Mouse (Mus musculus): ENCODE data around the gene Srrm2. TPM values are rescaled to one million over a fixed set of nuclear protein-coding genes. Genes with fewer than 3 reads are reported as not detected.

Gene Srrm2
- polyA plus RNA-seq, 1 experiment: 720 TPM

GRCm38 (mm10) chr17:23815641-23816040 is 25.3 kb downstream of the Srrm2 start:
- Histone ChIP-seq H3K4me1 (ENCODE audit: control insufficient read depth, insufficient read depth, low read length) (no peaks in the 10 kb centered on the region), H3K27me3 (ENCODE audit: control insufficient read depth, insufficient read depth, low read length) (no peaks in the 10 kb centered on the region), H3K4me3 (replicated peaks; ENCODE audit: insufficient read depth, low read depth, low read length) (no peak overlapping the region), H3K27ac (ENCODE audit: insufficient read depth, low read length) (no peak overlapping the region)
- 96% methylated on average over 16 of the region's 16 CpGs for WGBS
- TF ChIP-seq POLR2A (IDR thresholded peaks at IDR 0.05; ENCODE audit: borderline replicate concordance, insufficient read depth, low read length) (no peak), CTCF (IDR thresholded peaks at IDR 0.05; ENCODE audit: borderline replicate concordance, insufficient read depth, low read depth, low read length) (no peak)
- DNase-seq: no peak

GRCm38 (mm10) chr17:23818579-23818978 is 28.2 kb downstream of the Srrm2 start:
- Histone ChIP-seq H3K27ac (ENCODE audit: insufficient read depth, low read length) (no peak overlapping the region), H3K4me3 (replicated peaks; ENCODE audit: insufficient read depth, low read depth, low read length) (no peak overlapping the region), H3K4me1 (ENCODE audit: control insufficient read depth, insufficient read depth, low read length) (no peaks in the 10 kb centered on the region), H3K27me3 (ENCODE audit: control insufficient read depth, insufficient read depth, low read length) (no peaks in the 10 kb centered on the region)
- TF ChIP-seq CTCF (IDR thresholded peaks at IDR 0.05; ENCODE audit: borderline replicate concordance, insufficient read depth, low read depth, low read length) (no peak), POLR2A (IDR thresholded peaks at IDR 0.05; ENCODE audit: borderline replicate concordance, insufficient read depth, low read length) (no peak)
- DNase-seq: no peak
- 97% methylated on average over 8 of the region's 8 CpGs for WGBS

GRCm38 (mm10) chr17:23819235-23819634 is 28.9 kb downstream of the Srrm2 start:
- TF ChIP-seq POLR2A (IDR thresholded peaks at IDR 0.05; ENCODE audit: borderline replicate concordance, insufficient read depth, low read length): no peak
- TF ChIP-seq CTCF (IDR thresholded peaks at IDR 0.05; ENCODE audit: borderline replicate concordance, insufficient read depth, low read depth, low read length): no peak
- no peak for DNase-seq
- Histone ChIP-seq H3K27ac (ENCODE audit: insufficient read depth, low read length) (no peak overlapping the region), H3K4me1 (ENCODE audit: control insufficient read depth, insufficient read depth, low read length) (no peaks in the 10 kb centered on the region), H3K4me3 (replicated peaks; ENCODE audit: insufficient read depth, low read depth, low read length) (no peak overlapping the region), H3K27me3 (ENCODE audit: control insufficient read depth, insufficient read depth, low read length) (no peaks in the 10 kb centered on the region)
- 97% methylated on average over 25 of the region's 25 CpGs for WGBS

GRCm38 (mm10) chr17:23820731-23821130 is 30.4 kb downstream of the Srrm2 start:
- TF ChIP-seq CTCF (IDR thresholded peaks at IDR 0.05; ENCODE audit: borderline replicate concordance, insufficient read depth, low read depth, low read length) (no peak), POLR2A (IDR thresholded peaks at IDR 0.05; ENCODE audit: borderline replicate concordance, insufficient read depth, low read length) (no peak)
- no peaks in the 10 kb centered on the region for H3K27me3 ChIP-seq (ENCODE audit: control insufficient read depth, insufficient read depth, low read length)
- WGBS: 71% methylated on average over 5 of the region's 5 CpGs
- no peak overlapping the region for H3K4me3 ChIP-seq (replicated peaks; ENCODE audit: insufficient read depth, low read depth, low read length)
- no peaks in the 10 kb centered on the region for H3K4me1 ChIP-seq (ENCODE audit: control insufficient read depth, insufficient read depth, low read length)
- no peak for DNase-seq
- H3K27ac ChIP-seq (ENCODE audit: insufficient read depth, low read length): no peak overlapping the region

GRCm38 (mm10) chr17:23822094-23822493 is 31.8 kb downstream of the Srrm2 start:
- WGBS: 67% methylated on average over 6 of the region's 6 CpGs
- no peak overlapping the region for H3K27ac ChIP-seq (ENCODE audit: insufficient read depth, low read length)
- H3K27me3 ChIP-seq (ENCODE audit: control insufficient read depth, insufficient read depth, low read length): no peaks in the 10 kb centered on the region
- DNase-seq: no peak
- TF ChIP-seq CTCF (IDR thresholded peaks at IDR 0.05; ENCODE audit: borderline replicate concordance, insufficient read depth, low read depth, low read length) (no peak), POLR2A (IDR thresholded peaks at IDR 0.05; ENCODE audit: borderline replicate concordance, insufficient read depth, low read length) (no peak)
- no peak overlapping the region for H3K4me3 ChIP-seq (replicated peaks; ENCODE audit: insufficient read depth, low read depth, low read length)
- H3K4me1 ChIP-seq (ENCODE audit: control insufficient read depth, insufficient read depth, low read length): no peaks in the 10 kb centered on the region

- no peaks in the 10 kb centered on the region for H3K27me3 ChIP-seq (ENCODE audit: control insufficient read depth, insufficient read depth, low read length)
- 69% methylated on average over 16 of the region's 16 CpGs for WGBS
- no peak for DNase-seq
- no peak overlapping the region for H3K4me3 ChIP-seq (replicated peaks; ENCODE audit: insufficient read depth, low read depth, low read length)
- H3K4me1 ChIP-seq (ENCODE audit: control insufficient read depth, insufficient read depth, low read length): no peaks in the 10 kb centered on the region
- TF ChIP-seq CTCF (IDR thresholded peaks at IDR 0.05; ENCODE audit: borderline replicate concordance, insufficient read depth, low read depth, low read length): no peak
- TF ChIP-seq POLR2A (IDR thresholded peaks at IDR 0.05; ENCODE audit: borderline replicate concordance, insufficient read depth, low read length): no peak
- H3K27ac ChIP-seq (ENCODE audit: insufficient read depth, low read length): no peak overlapping the region
These were observed 32.7 kb downstream of the Srrm2 start for GRCm38 (mm10) chr17:23823018-23823417.

GRCm38 (mm10) chr17:23823614-23824013 is 33.3 kb downstream of the Srrm2 start:
- DNase-seq: no peak
- WGBS: 84% methylated on average over 12 of the region's 12 CpGs
- TF ChIP-seq CTCF (IDR thresholded peaks at IDR 0.05; ENCODE audit: borderline replicate concordance, insufficient read depth, low read depth, low read length) (no peak), POLR2A (IDR thresholded peaks at IDR 0.05; ENCODE audit: borderline replicate concordance, insufficient read depth, low read length) (no peak)

GRCm38 (mm10) chr17:23825591-23825990 is 35.3 kb downstream of the Srrm2 start:
- TF ChIP-seq POLR2A (IDR thresholded peaks at IDR 0.05; ENCODE audit: borderline replicate concordance, insufficient read depth, low read length): no peak
- TF ChIP-seq CTCF (IDR thresholded peaks at IDR 0.05; ENCODE audit: borderline replicate concordance, insufficient read depth, low read depth, low read length): no peak
- Histone ChIP-seq H3K27me3 (ENCODE audit: control insufficient read depth, insufficient read depth, low read length) (no peaks in the 10 kb centered on the region), H3K4me3 (replicated peaks; ENCODE audit: insufficient read depth, low read depth, low read length) (no peak overlapping the region), H3K4me1 (ENCODE audit: control insufficient read depth, insufficient read depth, low read length) (no peaks in the 10 kb centered on the region), H3K27ac (ENCODE audit: insufficient read depth, low read length) (no peak overlapping the region)
- WGBS: 85% methylated on average over 4 of the region's 4 CpGs
- DNase-seq: no peak

More at GRCm38 (mm10) chr17:23823614-23824013, 33.3 kb downstream of the Srrm2 start:
- H3K4me3 ChIP-seq (replicated peaks; ENCODE audit: insufficient read depth, low read depth, low read length): no peak overlapping the region
- H3K27ac ChIP-seq (ENCODE audit: insufficient read depth, low read length): no peak overlapping the region
- H3K27me3 ChIP-seq (ENCODE audit: control insufficient read depth, insufficient read depth, low read length): no peaks in the 10 kb centered on the region
- H3K4me1 ChIP-seq (ENCODE audit: control insufficient read depth, insufficient read depth, low read length): no peaks in the 10 kb centered on the region

Data from cerebellum, adult 2 months (tissue).